Mouse (Mus musculus): Measurements from ENCODE around the gene Gm10563. TPM values are rescaled to one million over a fixed set of nuclear protein-coding genes. Genes with fewer than 3 reads are reported as not detected.

Gm10563 gene
- polyA plus RNA-seq, 1 experiment, result not detected

- no peak for DNase-seq (ENCODE audit: low read depth)
Measured at GRCm38 (mm10) chr4:155653086-155653450, 7.9 kb upstream of the Gm10563 start, which contains the start of gene Mmp23. Mmp23 (minus strand) TSS chr4:155653384.

GRCm38 (mm10) chr4:155652283-155653085, 7.3 kb upstream of the Gm10563 start:
- no peak for DNase-seq (ENCODE audit: low read depth)

GRCm38 (mm10) chr4:155651553-155652269, 6.5 kb upstream of the Gm10563 start:
- DNase-seq (ENCODE audit: low read depth), result no peak

- no peak for DNase-seq (ENCODE audit: low read depth)
Measured at GRCm38 (mm10) chr4:155649355-155649754, 4.1 kb upstream of the Gm10563 start.

- DNase-seq (ENCODE audit: low read depth), result no peak
Measured at GRCm38 (mm10) chr4:155645721-155646120, 513 bp upstream of the Gm10563 start.

- DNase-seq (ENCODE audit: low read depth), result no peak
Measured at GRCm38 (mm10) chr4:155643531-155643930, 1.7 kb downstream of the Gm10563 start.

GRCm38 (mm10) chr4:155635766-155636499, 9.3 kb downstream of the Gm10563 start:
- no peak for DNase-seq (ENCODE audit: low read depth)

- no peak for DNase-seq (ENCODE audit: low read depth)
Measured at GRCm38 (mm10) chr4:155630267-155630666, 14.9 kb downstream of the Gm10563 start.

GRCm38 (mm10) chr4:155624338-155625291, 20.6 kb downstream of the Gm10563 start, which contains the start of gene Cdk11b:
Cdk11b (plus strand) TSS chr4:155624854.
- peak; percentile 79 for DNase-seq (ENCODE audit: low read depth)

GRCm38 (mm10) chr4:155618321-155618720, 26.9 kb downstream of the Gm10563 start:
- no peak for DNase-seq (ENCODE audit: low read depth)

GRCm38 (mm10) chr4:155613264-155613663, 31.9 kb downstream of the Gm10563 start:
- no peak for DNase-seq (ENCODE audit: low read depth)

GRCm38 (mm10) chr4:155611860-155612259, 33.3 kb downstream of the Gm10563 start:
- no peak for DNase-seq (ENCODE audit: low read depth)

- no peak for DNase-seq (ENCODE audit: low read depth)
Measured at GRCm38 (mm10) chr4:155606825-155607224, 38.4 kb downstream of the Gm10563 start.

GRCm38 (mm10) chr4:155605132-155605531, 40.1 kb downstream of the Gm10563 start:
- no peak for DNase-seq (ENCODE audit: low read depth)

GRCm38 (mm10) chr4:155603801-155604200, 41.4 kb downstream of the Gm10563 start:
- no peak for DNase-seq (ENCODE audit: low read depth)

GRCm38 (mm10) chr4:155602753-155603152, 42.5 kb downstream of the Gm10563 start:
- DNase-seq (ENCODE audit: low read depth), result no peak

- no peak for DNase-seq (ENCODE audit: low read depth)
Measured at GRCm38 (mm10) chr4:155601997-155602456, 43.2 kb downstream of the Gm10563 start.

GRCm38 (mm10) chr4:155601091-155601996, 43.9 kb downstream of the Gm10563 start, which contains the start of gene Slc35e2:
Slc35e2 (plus strand) TSS chr4:155601416.
- no peak for DNase-seq (ENCODE audit: low read depth)

- DNase-seq (ENCODE audit: low read depth), result no peak
Measured at GRCm38 (mm10) chr4:155599901-155600825, 45.0 kb downstream of the Gm10563 start.
